Mouse (Mus musculus) heart, postnatal 0 days (tissue): ENCODE measurements around the gene A930002H24Rik. TPM values are rescaled to one million over a fixed set of nuclear protein-coding genes. Genes with fewer than 3 reads are reported as not detected.

Experiments
- ATAC-seq: fragments of 200-750 bp; cut with Nextera tagmentation; 2 replicates; pipeline ENCODE4 v1.8.0; 2017; ENCODE audit warnings: low read depth, moderate number of reproducible peaks, moderate library complexity; ENCODE audit not compliant: insufficient read depth
- DNase-seq: peaks from one replicate; pipeline ENCODE4 v3.0.0-alpha.2; 2016; ENCODE audit warnings: low spot score
- H3K27ac ChIP-seq: fragments of 300-500 bp; sonication (generic); 2 replicates; pipeline ENCODE4 v1.5.1; 2014; ENCODE audit warnings: low read depth, mild to moderate bottlenecking
- H3K27me3 ChIP-seq: fragments of 300-500 bp; sonication (generic); 2 replicates; pipeline ENCODE4 v1.6.1; 2014; ENCODE audit warnings: low read length, mixed read lengths; ENCODE audit not compliant: control insufficient read depth, insufficient read depth
- H3K36me3 ChIP-seq: fragments of 300-500 bp; sonication (generic); replicated peaks from 2 replicates; pipeline ENCODE4 v1.6.1; 2014; ENCODE audit warnings: low read length, mixed read lengths; ENCODE audit not compliant: control insufficient read depth, insufficient read depth
- H3K4me1 ChIP-seq: fragments of 300-500 bp; sonication (generic); 2 replicates; pipeline ENCODE4 v1.6.1; 2014; ENCODE audit warnings: antibody characterized with exemption; ENCODE audit not compliant: control insufficient read depth, insufficient read depth
- H3K4me2 ChIP-seq: fragments of 300-500 bp; sonication (generic); 2 replicates; pipeline ENCODE4 v1.6.1; 2014; ENCODE audit warnings: low read depth, mild to moderate bottlenecking, low read length, moderate library complexity
- H3K4me3 ChIP-seq: fragments of 300-500 bp; sonication (generic); 2 replicates; pipeline ENCODE4 v1.5.1; 2014; ENCODE audit warnings: low read depth, low read length
- H3K9ac ChIP-seq: fragments of 300-500 bp; sonication (generic); replicated peaks from 2 replicates; pipeline ENCODE4 v1.6.1; 2014; ENCODE audit warnings: low read depth, low read length, mixed read lengths
- H3K9me3 ChIP-seq: fragments of 300-500 bp; sonication (generic); replicated peaks from 2 replicates; pipeline ENCODE4 v1.6.1; 2016; ENCODE audit warnings: low read length; ENCODE audit not compliant: control insufficient read depth
- CTCF ChIP-seq: IDR thresholded peaks from 2 replicates; pipeline ENCODE4 v1.5.1; 2016; ENCODE audit warnings: antibody characterized with exemption, control low read depth, low read depth
- EP300 ChIP-seq: IDR thresholded peaks from 2 replicates; pipeline ENCODE4 v1.6.1; 2016; ENCODE audit warnings: antibody characterized with exemption, low read depth
- WGBS: fragments of 180-500 bp; shearing (Covaris S2); extraction: QIAGEN DNeasy Blood & Tissue Kit; methylation state at CpG from one replicate; pipeline ENCODE4 v1.1.7; 2014; 5-methylcytosine and 5-hydroxymethylcytosine counted together
- polyA plus RNA-seq: library from polyadenylated mRNA; unstranded; fragments of >200 nt; fragmentation: Nextera tagmentation; extraction: Ambion mirVana; gene quantifications from 2 replicates; pipeline ENCODE4 v1.2.1, GENCODE M21; 2015
- total RNA-seq: library from RNA; depleted of rRNA; stranded (reverse); fragments of >200 nt; gene quantifications from 2 replicates; pipeline ENCODE4 v1.2.3, GENCODE M21; 2014; ENCODE audit warnings: low replicate concordance; rRNA removed

The A930002H24Rik gene
- total and polyA plus RNA-seq, 2 experiments from 2014 or later = 3.1 to 21.1 TPM

DNA sequence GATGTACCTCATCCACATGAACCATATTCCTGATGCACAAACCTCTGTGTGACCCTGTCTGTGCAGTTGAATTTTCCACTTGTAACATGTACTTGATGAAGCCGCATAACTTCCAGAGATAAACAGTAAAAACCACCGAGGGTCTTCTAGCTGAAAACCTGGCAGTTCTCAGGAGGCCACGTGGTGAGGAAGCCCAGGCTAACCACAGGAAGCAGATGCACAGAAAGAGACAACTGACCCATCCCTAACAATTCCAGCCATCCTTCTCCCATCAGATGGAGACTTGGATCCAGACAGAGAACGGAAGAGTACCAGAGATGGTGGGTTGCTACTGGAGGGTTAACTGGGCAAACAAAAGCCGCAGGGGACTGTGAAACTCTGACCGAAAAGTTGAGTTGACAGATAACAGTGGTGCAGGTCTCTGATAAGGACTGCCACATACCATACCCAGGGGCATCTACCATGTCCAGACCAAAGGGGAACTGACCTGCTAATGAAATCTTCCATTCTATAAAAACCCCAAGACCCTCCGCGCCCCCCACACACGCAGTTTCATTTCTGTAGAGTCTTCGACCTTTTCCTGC, 45.1 kb downstream of the A930002H24Rik start:
- H3K4me2 ChIP-seq = no peak overlapping the region
- TF ChIP-seq EP300 (no peak), CTCF (no peak)
- no peaks in the 10 kb centered on the region for H3K27me3 ChIP-seq
- no peak for DNase-seq
- no peak overlapping the region for H3K9ac ChIP-seq
- no peak overlapping the region for H3K27ac ChIP-seq
- H3K4me1 ChIP-seq = no peaks in the 10 kb centered on the region
- H3K4me3 ChIP-seq = no peak overlapping the region
- H3K9me3 ChIP-seq = no peaks in the 10 kb centered on the region
- 52% methylated on average over 10 of the region's 10 CpGs for WGBS
- no peaks in the 10 kb centered on the region for H3K36me3 ChIP-seq
- ATAC-seq = no peak

DNA sequence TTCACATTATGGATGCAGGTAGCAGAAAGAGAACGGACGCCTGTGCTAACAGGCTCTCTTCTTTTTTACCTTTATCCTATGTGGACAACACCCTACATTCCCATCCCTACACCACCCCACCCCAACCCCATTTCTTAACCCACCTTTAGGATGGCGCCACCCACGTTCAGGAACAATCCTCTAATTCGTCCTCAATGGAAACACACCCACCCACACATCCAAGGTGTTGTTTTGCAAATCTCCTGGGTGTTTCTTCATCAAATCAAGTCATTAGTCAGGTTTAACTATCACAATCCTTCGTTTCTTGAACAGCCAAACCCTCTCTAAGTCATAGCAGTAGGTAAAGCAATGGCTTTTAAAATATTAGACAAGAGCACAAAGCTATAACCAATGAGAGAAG, 50.0 kb downstream of the A930002H24Rik start:
- TF ChIP-seq CTCF = no peak
- no peak for TF ChIP-seq EP300

More for the DNA sequence above, 50.0 kb downstream of the A930002H24Rik start:
- Histone ChIP-seq H3K9ac (no peak overlapping the region), H3K36me3 (no peaks in the 10 kb centered on the region), H3K4me1 (no peaks in the 10 kb centered on the region), H3K27ac (no peak overlapping the region), H3K4me3 (no peak overlapping the region), H3K4me2 (no peak overlapping the region), H3K9me3 (no peaks in the 10 kb centered on the region), H3K27me3 (no peaks in the 10 kb centered on the region)
- no peak for DNase-seq
- WGBS = 78% methylated on average over 6 of the region's 6 CpGs
- no peak for ATAC-seq

Other genes with a start within 250 kb of the A930002H24Rik start
- 12.4 and 15.1 TPM in 2 replicates for gene Fer, start 729 bp downstream of the A930002H24Rik start, total RNA-seq
- 16.2 and 16.5 TPM in 2 replicates for gene Fer, start 729 bp downstream of the A930002H24Rik start, polyA plus RNA-seq